Mouse (Mus musculus) left cerebral cortex, postnatal 10 days (tissue): ENCODE results near the gene Samd4. TPM values are rescaled to one million over a fixed set of nuclear protein-coding genes. Genes with fewer than 3 reads are reported as not detected.

Experiments used
- DNase-seq, 2 experiments: peaks; one replicate each; pipeline ENCODE4 v3.0.0; 2021 to 2022; ENCODE audit warnings: low spot score in 2 of 2, mixed read lengths in 1 of 2; ENCODE audit errors: extremely low spot score in 1 of 2
- intact Hi-C: fragments of 180-260 bp; cut with DNase I; formaldehyde crosslinking; loops from one replicate; pipeline ENCODE4 v1.15.1; 2025
- total RNA-seq, 2 experiments: library from RNA; stranded (reverse); gene quantifications; 2 replicates each; pipeline ENCODE4 v1.2.3; 2021

Samd4 gene
- total RNA-seq, 2 experiments from 2014 or later, result 20.5 to 22.8 TPM

- peak; percentile 81 to 84 for DNase-seq
- intact Hi-C loops, result no loop called here
Observed at GRCm38 (mm10) chr14:46941896-46942812, 59.5 kb downstream of the Samd4 start.

- intact Hi-C loops, result no loop called here
- DNase-seq, result no peak
Observed at GRCm38 (mm10) chr14:46944411-46944810, 61.8 kb downstream of the Samd4 start.

- intact Hi-C loops, result no loop called here
- no peak for DNase-seq
Observed at GRCm38 (mm10) chr14:46945903-46946490, 63.3 kb downstream of the Samd4 start.

GRCm38 (mm10) chr14:46947644-46948043 is 65.0 kb downstream of the Samd4 start:
- no peak for DNase-seq
- intact Hi-C loops, result no loop called here

- intact Hi-C loops, result no loop called here
- no peak for DNase-seq
Observed at GRCm38 (mm10) chr14:46950527-46951384, 68.1 kb downstream of the Samd4 start.

- intact Hi-C loops, result no loop called here
- DNase-seq, result no peak
Observed at GRCm38 (mm10) chr14:46952264-46952663, 69.6 kb downstream of the Samd4 start.

- intact Hi-C loops, result no loop called here
- DNase-seq, result no peak
Observed at GRCm38 (mm10) chr14:46955109-46955508, 72.5 kb downstream of the Samd4 start.

GRCm38 (mm10) chr14:46955574-46956043 is 73.0 kb downstream of the Samd4 start:
- intact Hi-C loops, result no loop called here
- no peak for DNase-seq

GRCm38 (mm10) chr14:46956121-46956520 is 73.5 kb downstream of the Samd4 start:
- no peak for DNase-seq
- intact Hi-C loops, result no loop called here

GRCm38 (mm10) chr14:46959166-46959721 is 76.6 kb downstream of the Samd4 start:
- intact Hi-C loops, result no loop called here
- DNase-seq, result no peak

GRCm38 (mm10) chr14:46959831-46960230 is 77.2 kb downstream of the Samd4 start:
- intact Hi-C loops, result no loop called here
- DNase-seq, result no peak

GRCm38 (mm10) chr14:46962832-46963231 is 80.2 kb downstream of the Samd4 start:
- intact Hi-C loops, result no loop called here
- DNase-seq, result no peak

GRCm38 (mm10) chr14:46964074-46964872 is 81.6 kb downstream of the Samd4 start:
- no peak for DNase-seq
- intact Hi-C loops, result no loop called here

GRCm38 (mm10) chr14:46966206-46966605 is 83.6 kb downstream of the Samd4 start:
- no peak for DNase-seq
- intact Hi-C loops, result no loop called here

- DNase-seq, result peak in 1 of 2 experiments; percentile 26
- intact Hi-C loops, result no loop called here
Observed at GRCm38 (mm10) chr14:46968046-46968445, 85.4 kb downstream of the Samd4 start.

GRCm38 (mm10) chr14:46970673-46971072 is 88.0 kb downstream of the Samd4 start:
- peak; percentile 39 to 55 for DNase-seq
- intact Hi-C loops, result no loop called here

- intact Hi-C loops, result no loop called here
- no peak for DNase-seq
Observed at GRCm38 (mm10) chr14:46971802-46972201, 89.1 kb downstream of the Samd4 start.

- intact Hi-C loops, result no loop called here
- no peak for DNase-seq
Observed at GRCm38 (mm10) chr14:46974874-46975273, 92.2 kb downstream of the Samd4 start.
